Mouse (Mus musculus): ENCODE measurements at regions not wholly inside any gene's neighbourhood (a gene's known extent, or its start where the extent isn't known, plus 50 kb on each side); places are given as distances from the start of the nearest gene placed in this dataset.

GRCm38 (mm10) chr9:31608084-31608870, 144.0 kb upstream of the Tmem45b start:
- H3K27me3 ChIP-seq: no peaks in the 10 kb centered on the region
- 77% methylated on average over 8 of the region's 8 CpGs for WGBS
- no peaks in the 10 kb centered on the region for H3K9me3 ChIP-seq
- ATAC-seq (ENCODE audit: low read depth): no peak
- no peaks in the 10 kb centered on the region for H3K36me3 ChIP-seq
- no peaks in the 10 kb centered on the region for H3K4me1 ChIP-seq (replicated peaks)
- no peak overlapping the region for H3K4me3 ChIP-seq
- no peak overlapping the region for H3K9ac ChIP-seq
- no peak overlapping the region for H3K27ac ChIP-seq (replicated peaks)
- H3K4me2 ChIP-seq: no peak overlapping the region

- Histone ChIP-seq H3K4me3 (no peak overlapping the region), H3K9me3 (no peaks in the 10 kb centered on the region), H3K27me3 (no peaks in the 10 kb centered on the region), H3K27ac (replicated peaks) (no peak overlapping the region), H3K4me2 (no peak overlapping the region), H3K36me3 (no peaks in the 10 kb centered on the region), H3K4me1 (replicated peaks) (no peaks in the 10 kb centered on the region), H3K9ac (no peak overlapping the region)
- 86% methylated on average over 6 of the region's 6 CpGs for WGBS
- no peak for ATAC-seq (ENCODE audit: low read depth)
These were observed 142.7 kb upstream of the Tmem45b start for GRCm38 (mm10) chr9:31606936-31607335.

GRCm38 (mm10) chr9:31604497-31605090, 140.3 kb upstream of the Tmem45b start:
- Histone ChIP-seq H3K9me3 (no peaks in the 10 kb centered on the region), H3K27me3 (no peaks in the 10 kb centered on the region), H3K9ac (no peak overlapping the region), H3K36me3 (no peaks in the 10 kb centered on the region), H3K27ac (replicated peaks) (no peak overlapping the region), H3K4me1 (replicated peaks) (no peaks in the 10 kb centered on the region), H3K4me3 (no peak overlapping the region), H3K4me2 (no peak overlapping the region)
- 83% methylated on average over 6 of the region's 6 CpGs for WGBS
- ATAC-seq (ENCODE audit: low read depth): no peak

GRCm38 (mm10) chr9:31602707-31603106, 138.4 kb upstream of the Tmem45b start:
- no peaks in the 10 kb centered on the region for H3K9me3 ChIP-seq
- H3K4me2 ChIP-seq: no peak overlapping the region
- no peak overlapping the region for H3K4me3 ChIP-seq
- no peak for ATAC-seq (ENCODE audit: low read depth)
- H3K36me3 ChIP-seq: no peaks in the 10 kb centered on the region
- no peak overlapping the region for H3K9ac ChIP-seq
- WGBS: 95% methylated on average over 4 of the region's 4 CpGs
- no peaks in the 10 kb centered on the region for H3K4me1 ChIP-seq (replicated peaks)
- no peak overlapping the region for H3K27ac ChIP-seq (replicated peaks)
- H3K27me3 ChIP-seq: no peaks in the 10 kb centered on the region

GRCm38 (mm10) chr9:31595096-31595495, 130.8 kb upstream of the Tmem45b start:
- Histone ChIP-seq H3K4me3 (no peak overlapping the region), H3K9me3 (no peaks in the 10 kb centered on the region), H3K27me3 (no peaks in the 10 kb centered on the region), H3K9ac (no peak overlapping the region), H3K4me2 (no peak overlapping the region), H3K4me1 (replicated peaks) (no peaks in the 10 kb centered on the region), H3K27ac (replicated peaks) (no peak overlapping the region), H3K36me3 (no peaks in the 10 kb centered on the region)
- WGBS: 91% methylated on average over 7 of the region's 7 CpGs
- no peak for ATAC-seq (ENCODE audit: low read depth)

- no peak overlapping the region for H3K9ac ChIP-seq
These were observed 123.4 kb upstream of the Tmem45b start for GRCm38 (mm10) chr9:31587671-31588070.

GRCm38 (mm10) chr9:31583983-31584382, 119.7 kb upstream of the Tmem45b start:
- Histone ChIP-seq H3K27ac (replicated peaks) (no peak overlapping the region), H3K9ac (no peak overlapping the region), H3K4me3 (no peak overlapping the region), H3K27me3 (no peaks in the 10 kb centered on the region), H3K4me1 (replicated peaks) (no peaks in the 10 kb centered on the region), H3K36me3 (no peaks in the 10 kb centered on the region), H3K4me2 (no peak overlapping the region), H3K9me3 (no peaks in the 10 kb centered on the region)
- ATAC-seq (ENCODE audit: low read depth): no peak
- 77% methylated on average over 10 of the region's 10 CpGs for WGBS

More at GRCm38 (mm10) chr9:31587671-31588070, 123.4 kb upstream of the Tmem45b start:
- H3K4me2 ChIP-seq: no peak overlapping the region
- ATAC-seq (ENCODE audit: low read depth): no peak
- H3K4me1 ChIP-seq (replicated peaks): no peaks in the 10 kb centered on the region
- H3K4me3 ChIP-seq: no peak overlapping the region
- no peak overlapping the region for H3K27ac ChIP-seq (replicated peaks)
- no peaks in the 10 kb centered on the region for H3K36me3 ChIP-seq
- H3K9me3 ChIP-seq: no peaks in the 10 kb centered on the region
- H3K27me3 ChIP-seq: no peaks in the 10 kb centered on the region

- no peaks in the 10 kb centered on the region for H3K4me1 ChIP-seq (replicated peaks)
- H3K9me3 ChIP-seq: no peaks in the 10 kb centered on the region
- no peaks in the 10 kb centered on the region for H3K36me3 ChIP-seq
- H3K27ac ChIP-seq (replicated peaks): no peak overlapping the region
- ATAC-seq (ENCODE audit: low read depth): no peak
- no peak overlapping the region for H3K4me3 ChIP-seq
- 80% methylated on average over 7 of the region's 7 CpGs for WGBS
- no peak overlapping the region for H3K4me2 ChIP-seq
- no peaks in the 10 kb centered on the region for H3K27me3 ChIP-seq
- H3K9ac ChIP-seq: no peak overlapping the region
These were observed 118.7 kb upstream of the Tmem45b start for GRCm38 (mm10) chr9:31582947-31583346.

- Histone ChIP-seq H3K36me3 (no peaks in the 10 kb centered on the region), H3K27me3 (no peaks in the 10 kb centered on the region), H3K27ac (replicated peaks) (no peak overlapping the region), H3K9ac (no peak overlapping the region), H3K4me1 (replicated peaks) (no peaks in the 10 kb centered on the region), H3K9me3 (no peaks in the 10 kb centered on the region), H3K4me3 (no peak overlapping the region), H3K4me2 (no peak overlapping the region)
- ATAC-seq (ENCODE audit: low read depth): no peak
- 89% methylated on average over 8 of the region's 8 CpGs for WGBS
These were observed 114.4 kb upstream of the Tmem45b start for GRCm38 (mm10) chr9:31578506-31579173.

GRCm38 (mm10) chr9:31577066-31577465, 112.8 kb upstream of the Tmem45b start:
- H3K27me3 ChIP-seq: no peaks in the 10 kb centered on the region
- H3K4me1 ChIP-seq (replicated peaks): no peaks in the 10 kb centered on the region
- no peak overlapping the region for H3K9ac ChIP-seq
- H3K4me3 ChIP-seq: no peak overlapping the region
- no peak for ATAC-seq (ENCODE audit: low read depth)
- no peaks in the 10 kb centered on the region for H3K9me3 ChIP-seq
- no peaks in the 10 kb centered on the region for H3K36me3 ChIP-seq
- 74% methylated on average over 7 of the region's 7 CpGs for WGBS
- no peak overlapping the region for H3K27ac ChIP-seq (replicated peaks)
- no peak overlapping the region for H3K4me2 ChIP-seq

GRCm38 (mm10) chr9:31567029-31567428, 102.8 kb upstream of the Tmem45b start:
- Histone ChIP-seq H3K36me3 (no peaks in the 10 kb centered on the region), H3K4me3 (no peak overlapping the region), H3K4me1 (replicated peaks) (no peaks in the 10 kb centered on the region), H3K9ac (no peak overlapping the region), H3K4me2 (no peak overlapping the region), H3K27me3 (no peaks in the 10 kb centered on the region), H3K27ac (replicated peaks) (no peak overlapping the region), H3K9me3 (no peaks in the 10 kb centered on the region)
- 81% methylated on average over 10 of the region's 10 CpGs for WGBS
- no peak for ATAC-seq (ENCODE audit: low read depth)

GRCm38 (mm10) chr9:31566257-31567007, 102.2 kb upstream of the Tmem45b start:
- WGBS: 73% methylated on average over 31 of the region's 31 CpGs
- H3K4me1 ChIP-seq (replicated peaks): no peaks in the 10 kb centered on the region
- no peak overlapping the region for H3K4me3 ChIP-seq
- no peak overlapping the region for H3K27ac ChIP-seq (replicated peaks)
- H3K36me3 ChIP-seq: no peaks in the 10 kb centered on the region
- H3K9ac ChIP-seq: no peak overlapping the region
- no peaks in the 10 kb centered on the region for H3K27me3 ChIP-seq
- no peak for ATAC-seq (ENCODE audit: low read depth)
- no peaks in the 10 kb centered on the region for H3K9me3 ChIP-seq
- no peak overlapping the region for H3K4me2 ChIP-seq
